Mouse (Mus musculus) brown adipose tissue, adult 24 weeks (tissue): Measurements from ENCODE around the gene Btg1. TPM values are rescaled to one million over a fixed set of nuclear protein-coding genes. Genes with fewer than 3 reads are reported as not detected.
A peak's percentile ranks its signal among the peaks of the same experiment; 100 is the strongest.

Experiments
- H3K27ac ChIP-seq: fragments of 200-500 bp; replicated peaks from 2 replicates; pipeline ENCODE4 v1.5.1; 2012; ENCODE audit warnings: low read depth, mild to moderate bottlenecking, low read length
- H3K4me1 ChIP-seq: fragments of 200-500 bp; 2 replicates; pipeline ENCODE4 v1.6.1; 2012; ENCODE audit warnings: low read length, mixed read lengths; ENCODE audit not compliant: control insufficient read depth, insufficient read depth, insufficient read length
- H3K4me3 ChIP-seq: fragments of 200-500 bp; 2 replicates; pipeline ENCODE4 v1.5.1; 2012; ENCODE audit warnings: low read depth, mild to moderate bottlenecking, low read length, moderate library complexity; ENCODE audit not compliant: insufficient read depth
- polyA plus RNA-seq: library from polyadenylated mRNA; stranded (reverse); fragments of >200 nt; gene quantifications from 2 replicates; pipeline ENCODE4 v1.2.4, GENCODE M21; 2012; ENCODE audit not compliant: missing spikeins, insufficient read depth, insufficient read length

The Btg1 gene
- polyA plus RNA-seq, 1 experiment: 38.8 TPM

DNA sequence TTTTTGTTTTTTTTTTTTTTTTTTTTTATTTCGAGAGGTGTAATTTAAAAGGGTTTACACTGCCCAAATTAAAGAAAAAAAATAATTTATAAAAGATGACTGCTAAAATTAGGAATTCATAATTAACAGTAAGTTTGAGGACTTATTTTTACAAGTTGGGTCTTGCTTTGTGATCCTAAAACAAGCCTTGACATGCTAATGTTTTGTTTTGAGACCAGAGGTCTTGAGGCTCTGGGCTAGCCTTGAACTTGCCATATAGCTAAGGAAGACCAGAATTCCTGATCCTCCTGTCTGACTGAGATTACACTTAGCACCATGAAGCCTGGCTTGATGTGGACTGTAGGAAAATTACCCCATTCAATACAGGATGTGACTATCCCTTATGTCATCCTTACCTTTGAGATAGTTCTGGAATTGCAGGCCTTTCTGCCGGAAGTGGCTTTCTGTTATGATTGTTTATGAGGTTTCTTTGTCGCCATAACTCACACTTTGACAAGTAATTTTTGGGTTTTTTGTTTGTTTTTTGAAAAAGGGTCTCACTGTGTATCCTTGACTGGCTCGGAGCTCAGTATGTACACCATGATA lies 4.6 kb downstream of the Btg1 start:
- peaks cover 19% of the 10 kb centered on the region for H3K4me1 ChIP-seq
- H3K27ac ChIP-seq: peak overlapping the region; percentile 92
- H3K4me3 ChIP-seq: peak overlapping the region; percentile 51

GRCm38 (mm10) chr10:96621980-96622645 lies 5.3 kb downstream of the Btg1 start:
- Histone ChIP-seq H3K27ac (peak overlapping the region; percentile 92), H3K4me3 (peak overlapping the region; percentile 51), H3K4me1 (peaks cover 19% of the 10 kb centered on the region)

GRCm38 (mm10) chr10:96622761-96623632 lies 6.2 kb downstream of the Btg1 start:
- peaks cover 21% of the 10 kb centered on the region for H3K4me1 ChIP-seq
- H3K27ac ChIP-seq: peak overlapping the region; percentile 71
- H3K4me3 ChIP-seq: peak overlapping the region; percentile 24; the same call in 1 of the 2 replicates

DNA sequence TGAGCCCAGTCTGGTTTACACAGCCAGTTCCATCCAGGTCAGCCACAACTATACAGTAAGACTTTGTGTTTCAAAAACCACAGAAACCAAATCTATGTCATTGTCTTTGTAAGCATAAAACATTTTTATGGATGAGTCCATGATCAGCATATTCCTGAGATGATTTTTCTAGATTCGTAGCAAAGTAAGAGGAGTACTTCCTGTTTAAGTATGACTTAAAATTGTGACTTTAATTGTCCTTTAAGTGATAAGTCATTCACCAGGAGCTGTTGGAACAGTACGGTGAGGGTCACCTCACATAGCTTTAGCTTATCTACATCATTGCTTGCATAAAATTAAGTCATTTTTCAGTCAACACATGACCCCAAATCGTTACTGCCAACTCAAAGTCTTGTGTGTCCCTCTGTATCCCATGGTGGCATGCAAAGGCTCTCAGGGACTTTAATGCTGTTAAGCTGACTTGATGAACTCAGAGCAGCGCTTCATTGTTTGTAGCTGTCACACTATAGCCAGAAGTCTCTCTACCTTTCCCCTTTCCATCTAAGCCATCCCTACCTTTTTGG lies 6.9 kb downstream of the Btg1 start:
- Histone ChIP-seq H3K4me1 (peaks cover 28% of the 10 kb centered on the region), H3K4me3 (no peak overlapping the region), H3K27ac (peak overlapping the region; percentile 71; the same call in 1 of the 2 replicates)

DNA sequence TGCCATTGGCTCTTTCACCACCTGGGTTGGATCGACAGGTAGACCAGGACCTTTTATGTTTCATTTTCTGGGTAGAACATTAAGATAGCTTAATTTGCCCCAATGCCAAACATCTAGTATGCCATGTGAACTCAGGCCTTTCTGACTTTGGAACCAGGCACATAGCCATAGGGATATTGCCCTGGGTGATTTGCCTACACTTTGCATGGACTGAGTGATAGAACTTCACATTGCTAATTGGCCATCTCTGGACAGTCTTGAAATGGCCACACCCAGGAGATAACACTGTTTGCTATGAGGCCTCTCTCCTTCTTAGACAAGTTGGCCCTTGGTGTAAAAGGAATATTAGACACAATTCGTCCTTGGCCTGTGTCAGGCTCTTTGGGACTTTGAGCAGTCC lies 7.6 kb downstream of the Btg1 start:
- Histone ChIP-seq H3K4me1 (peaks cover 34% of the 10 kb centered on the region), H3K4me3 (no peak overlapping the region), H3K27ac (no peak overlapping the region)

GRCm38 (mm10) chr10:96625061-96625460 lies 8.3 kb downstream of the Btg1 start:
- peaks cover 34% of the 10 kb centered on the region for H3K4me1 ChIP-seq
- H3K27ac ChIP-seq: no peak overlapping the region
- no peak overlapping the region for H3K4me3 ChIP-seq

- Histone ChIP-seq H3K4me1 (peaks cover 34% of the 10 kb centered on the region), H3K27ac (no peak overlapping the region), H3K4me3 (no peak overlapping the region)
Measured at GRCm38 (mm10) chr10:96625682-96626081, 8.9 kb downstream of the Btg1 start.

- Histone ChIP-seq H3K27ac (no peak overlapping the region), H3K4me1 (peaks cover 34% of the 10 kb centered on the region), H3K4me3 (no peak overlapping the region)
Measured at GRCm38 (mm10) chr10:96626120-96626750, 9.4 kb downstream of the Btg1 start.

GRCm38 (mm10) chr10:96627332-96627731 lies 10.5 kb downstream of the Btg1 start:
- Histone ChIP-seq H3K4me1 (peaks cover 36% of the 10 kb centered on the region), H3K27ac (no peak overlapping the region), H3K4me3 (no peak overlapping the region)

GRCm38 (mm10) chr10:96628100-96628912 lies 11.5 kb downstream of the Btg1 start:
- peaks cover 35% of the 10 kb centered on the region for H3K4me1 ChIP-seq
- H3K27ac ChIP-seq: peak overlapping the region; percentile 52; the same call in 1 of the 2 replicates

GRCm38 (mm10) chr10:96628913-96629199 lies 12.1 kb downstream of the Btg1 start:
- H3K4me1 ChIP-seq: peaks cover 31% of the 10 kb centered on the region
- H3K27ac ChIP-seq: peak overlapping the region; percentile 52; the same call in 1 of the 2 replicates
- no peak overlapping the region for H3K4me3 ChIP-seq

More at GRCm38 (mm10) chr10:96628100-96628912, 11.5 kb downstream of the Btg1 start:
- H3K4me3 ChIP-seq: no peak overlapping the region

DNA sequence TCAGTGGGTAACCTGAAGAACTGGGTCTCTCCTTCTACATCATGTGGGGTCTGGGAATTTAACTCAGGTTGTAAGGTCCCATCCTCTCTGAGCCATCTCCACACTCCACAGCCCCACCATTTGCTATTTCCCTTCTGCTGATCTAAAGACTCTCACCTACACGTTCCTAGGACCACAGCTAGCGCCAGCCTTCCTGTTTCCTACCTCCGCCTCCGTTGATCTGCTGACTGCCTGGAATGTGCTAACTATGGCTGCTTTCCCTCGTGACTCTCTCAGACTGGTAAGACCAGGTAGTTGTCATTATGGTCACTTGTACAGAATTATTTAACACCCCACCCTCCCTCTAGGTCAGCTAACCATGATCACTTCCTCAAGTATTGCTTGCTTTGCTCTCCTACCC lies 13.3 kb downstream of the Btg1 start:
- no peak overlapping the region for H3K27ac ChIP-seq
- no peak overlapping the region for H3K4me3 ChIP-seq
- peaks cover 27% of the 10 kb centered on the region for H3K4me1 ChIP-seq

GRCm38 (mm10) chr10:96631066-96631711 lies 14.4 kb downstream of the Btg1 start:
- no peak overlapping the region for H3K27ac ChIP-seq
- H3K4me1 ChIP-seq: peaks cover 28% of the 10 kb centered on the region
- no peak overlapping the region for H3K4me3 ChIP-seq
